Mouse (Mus musculus) cerebellum, adult 9-10 months (tissue): ENCODE measurements around the gene Olfr541.
"Not testable (repeated sequence)": the region's sequence is repeated elsewhere in the genome, so short reads cannot be mapped to it uniquely, and the experiment has no call there.

Experiments used
- DNase-seq: peaks from one replicate; pipeline ENCODE4 v3.0.0; 2022

Olfr541 gene

GRCm38 (mm10) chr7:140696967-140697366 lies at the start of gene Olfr541:
Gene Olfr541, plus strand, starts transcription at chr7:140697267.
- DNase-seq = no peak

- no peak for DNase-seq
Observed at GRCm38 (mm10) chr7:140659630-140660029, 37.4 kb upstream of the Olfr541 start, which contains the start of gene Olfr539. Gene Olfr539, plus strand, starts transcription at chr7:140659930.

- not testable (repeated sequence) for DNase-seq
Observed at GRCm38 (mm10) chr7:140670693-140671092, 26.4 kb upstream of the Olfr541 start.

- no peak for DNase-seq
Observed at GRCm38 (mm10) chr7:140675863-140676262, 21.2 kb upstream of the Olfr541 start.

- DNase-seq = not testable (repeated sequence)
Observed at GRCm38 (mm10) chr7:140679591-140679990, 17.5 kb upstream of the Olfr541 start.

GRCm38 (mm10) chr7:140681651-140682050 lies 15.4 kb upstream of the Olfr541 start, which contains the start of gene Olfr45:
Gene Olfr45, plus strand, starts transcription at chr7:140681951.
- no peak for DNase-seq

GRCm38 (mm10) chr7:140706348-140706747 lies 9.3 kb downstream of the Olfr541 start:
- no peak for DNase-seq

- DNase-seq = no peak
Observed at GRCm38 (mm10) chr7:140707536-140708284, 10.6 kb downstream of the Olfr541 start.

- no peak for DNase-seq
Observed at GRCm38 (mm10) chr7:140717155-140718055, 20.3 kb downstream of the Olfr541 start.

- DNase-seq = no peak
Observed at GRCm38 (mm10) chr7:140721095-140721494, 24.0 kb downstream of the Olfr541 start.

GRCm38 (mm10) chr7:140725558-140725957 lies 28.5 kb downstream of the Olfr541 start:
- no peak for DNase-seq

GRCm38 (mm10) chr7:140733162-140733561 lies 36.1 kb downstream of the Olfr541 start:
- DNase-seq = no peak

- DNase-seq = no peak
Observed at GRCm38 (mm10) chr7:140747402-140747801, 50.3 kb downstream of the Olfr541 start.

GRCm38 (mm10) chr7:140748116-140748826 lies 51.2 kb downstream of the Olfr541 start:
- DNase-seq = no peak

GRCm38 (mm10) chr7:140748827-140749160 lies 51.7 kb downstream of the Olfr541 start:
- no peak for DNase-seq

- DNase-seq = no peak
Observed at GRCm38 (mm10) chr7:140754556-140754955, 57.5 kb downstream of the Olfr541 start.
